Mouse (Mus musculus) cerebellum, postnatal 4 days (tissue): Measurements from ENCODE around the gene Rgl2.

Experiments
- DNase-seq, 2 experiments: peaks; one replicate each; pipeline ENCODE4 v3.0.0; 2022; ENCODE audit warnings: low spot score in 2 of 2, mixed read lengths in 1 of 2

The Rgl2 gene

DNA sequence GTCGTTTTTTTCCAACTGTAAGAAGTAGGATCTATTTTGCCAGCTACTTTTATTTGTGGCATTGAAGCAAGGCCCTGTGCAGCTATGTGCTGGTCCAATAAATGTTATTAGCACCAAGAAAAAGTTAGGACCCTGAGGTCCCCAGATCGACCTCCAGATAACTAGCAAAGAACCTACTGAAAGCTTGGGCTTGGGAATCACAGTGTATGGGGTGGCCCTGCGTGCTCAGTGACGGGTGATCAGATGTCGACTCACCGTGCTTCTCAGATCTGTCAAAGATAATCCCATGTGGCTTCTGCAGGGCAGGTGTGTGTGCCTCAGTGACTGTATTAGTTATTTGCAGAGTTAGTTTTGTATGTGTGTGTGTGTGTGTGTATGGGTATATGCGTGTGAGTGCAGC, 8.0 kb upstream of the Rgl2 start:
- DNase-seq = no peak

DNA sequence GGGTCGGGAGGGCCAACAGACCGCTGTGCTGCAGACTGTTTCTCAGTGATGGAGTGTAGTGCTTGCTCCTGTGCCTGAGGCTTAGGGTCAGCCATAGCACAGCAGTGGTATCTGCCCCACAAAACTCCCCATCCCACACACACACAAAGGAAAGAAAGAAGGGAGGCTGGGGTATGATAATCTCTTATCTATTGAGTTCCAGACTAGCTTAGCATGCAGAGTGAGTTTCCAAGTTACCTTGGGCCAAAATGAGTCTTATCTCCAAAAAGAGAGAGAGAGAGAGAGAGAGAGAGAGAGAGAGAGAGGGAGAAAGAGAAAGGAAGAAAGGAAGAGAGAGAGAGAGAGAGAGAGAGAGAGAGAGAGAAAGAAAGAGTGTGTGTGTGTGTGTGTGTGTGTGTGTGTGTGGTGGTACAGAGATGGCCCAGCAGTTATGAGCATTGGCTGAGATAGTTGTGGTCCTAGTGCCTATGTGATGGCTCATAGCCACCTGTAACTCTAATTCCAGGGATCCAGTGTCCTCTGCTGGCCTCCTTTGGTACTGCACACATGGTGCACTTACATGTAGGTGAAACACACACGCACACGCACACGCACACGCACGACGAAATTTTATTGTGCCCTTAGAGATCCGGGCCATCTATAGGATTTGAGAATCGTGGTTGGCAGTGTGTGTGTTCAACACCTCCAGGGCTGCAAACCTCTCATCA, 4.6 kb upstream of the Rgl2 start:
- DNase-seq = peak in 1 of 2 experiments; percentile 54

DNA sequence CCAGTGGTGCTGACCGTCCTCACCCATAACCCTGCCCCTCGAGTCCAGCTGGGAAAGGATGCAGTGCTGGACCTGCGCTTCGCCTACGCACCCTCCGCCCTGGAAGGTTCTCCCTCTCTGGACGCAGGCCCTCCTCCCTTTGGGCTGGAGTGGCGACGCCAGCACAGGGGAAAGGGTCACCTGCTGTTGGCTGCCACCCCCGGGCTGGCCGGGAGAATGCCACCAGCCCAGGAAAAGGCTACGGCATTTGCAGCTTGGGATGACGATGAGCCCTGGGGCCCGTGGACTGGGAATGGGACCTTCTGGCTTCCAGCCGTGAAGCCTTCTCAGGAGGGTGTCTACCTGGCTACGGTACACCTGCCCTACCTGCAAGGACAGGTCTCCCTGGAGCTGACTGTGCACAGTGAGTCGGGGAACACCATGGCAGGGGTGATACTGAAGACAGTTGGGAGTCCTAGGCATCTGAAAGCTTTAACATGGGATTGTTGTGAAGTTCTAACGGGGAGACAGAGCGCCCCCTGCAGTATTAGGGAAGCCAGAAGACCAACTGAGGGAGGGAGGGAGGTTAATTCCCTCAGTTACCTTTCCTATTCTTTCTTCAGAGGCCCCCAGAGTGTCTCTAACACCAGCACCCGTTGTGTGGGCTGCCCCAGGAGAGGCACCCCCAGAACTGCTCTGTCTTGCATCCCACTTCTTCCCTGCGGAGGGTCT, 3.8 kb upstream of the Rgl2 start:
- no peak for DNase-seq

DNA sequence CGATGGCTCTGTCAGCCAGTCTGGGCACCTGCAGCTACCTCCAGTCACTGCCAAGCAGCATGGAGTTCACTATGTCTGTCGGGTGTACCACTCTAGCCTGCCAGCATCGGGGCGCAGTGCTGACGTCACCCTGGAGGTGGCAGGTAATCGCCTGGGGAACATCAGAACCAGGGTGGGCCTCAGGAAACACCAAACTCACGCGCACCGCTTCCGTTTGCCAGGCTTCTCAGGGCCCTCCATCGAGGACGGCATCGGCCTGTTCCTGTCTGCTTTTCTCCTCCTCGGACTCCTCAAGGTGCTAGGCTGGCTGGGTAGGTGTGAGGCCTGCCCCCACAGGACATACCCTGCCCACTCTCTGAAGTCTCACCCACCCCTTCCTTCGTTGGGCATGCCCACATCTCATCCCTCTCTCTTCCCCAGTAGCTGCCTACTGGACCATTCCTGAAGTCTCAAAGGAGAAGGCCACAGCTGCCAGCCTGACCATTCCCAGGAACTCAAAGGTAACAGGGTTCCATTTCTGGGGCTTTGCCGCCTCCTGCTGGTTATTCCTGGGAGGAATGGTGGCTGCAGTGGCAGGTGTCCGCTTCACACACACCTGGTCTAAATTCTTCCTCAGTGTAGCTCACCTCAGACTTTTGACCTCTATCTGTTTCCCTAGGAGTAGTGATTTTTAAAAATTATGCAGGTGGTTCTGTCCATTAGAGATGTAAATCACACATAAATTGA, 3.0 kb upstream of the Rgl2 start:
- no peak for DNase-seq

DNA sequence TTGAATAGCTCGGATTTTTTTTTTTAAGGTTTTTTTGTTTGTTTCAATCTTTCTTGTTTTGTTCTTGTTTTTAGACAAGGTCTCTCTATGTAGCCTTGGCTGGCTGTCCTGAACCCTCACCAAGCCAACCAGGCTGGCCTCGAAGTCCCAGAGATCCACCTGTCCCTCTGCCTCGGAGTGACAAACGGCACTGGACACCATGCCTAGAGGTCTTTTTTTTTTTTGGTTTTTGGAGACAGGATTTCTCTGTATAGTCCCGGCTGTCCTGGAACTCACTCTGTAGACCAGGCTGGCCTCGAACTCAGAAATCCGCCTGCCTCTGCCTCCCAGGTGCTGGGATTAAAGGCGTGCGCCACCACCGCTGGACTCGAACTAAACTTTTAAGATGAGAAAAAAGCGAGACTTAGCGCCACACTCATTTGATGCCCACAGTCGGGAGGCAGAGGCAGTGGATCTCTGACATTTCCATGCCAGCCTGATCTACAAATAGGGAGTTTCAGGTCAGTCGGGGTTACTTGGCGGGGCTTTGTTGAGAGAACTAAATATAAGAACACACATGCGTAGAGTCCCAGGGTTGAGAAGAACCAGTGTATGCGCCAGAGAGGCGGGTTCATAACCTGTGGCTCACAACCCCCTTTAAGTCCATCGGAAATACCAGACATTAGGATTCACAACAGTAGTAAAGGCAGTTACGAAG, 944 bp upstream of the Rgl2 start:
- no peak for DNase-seq

DNA sequence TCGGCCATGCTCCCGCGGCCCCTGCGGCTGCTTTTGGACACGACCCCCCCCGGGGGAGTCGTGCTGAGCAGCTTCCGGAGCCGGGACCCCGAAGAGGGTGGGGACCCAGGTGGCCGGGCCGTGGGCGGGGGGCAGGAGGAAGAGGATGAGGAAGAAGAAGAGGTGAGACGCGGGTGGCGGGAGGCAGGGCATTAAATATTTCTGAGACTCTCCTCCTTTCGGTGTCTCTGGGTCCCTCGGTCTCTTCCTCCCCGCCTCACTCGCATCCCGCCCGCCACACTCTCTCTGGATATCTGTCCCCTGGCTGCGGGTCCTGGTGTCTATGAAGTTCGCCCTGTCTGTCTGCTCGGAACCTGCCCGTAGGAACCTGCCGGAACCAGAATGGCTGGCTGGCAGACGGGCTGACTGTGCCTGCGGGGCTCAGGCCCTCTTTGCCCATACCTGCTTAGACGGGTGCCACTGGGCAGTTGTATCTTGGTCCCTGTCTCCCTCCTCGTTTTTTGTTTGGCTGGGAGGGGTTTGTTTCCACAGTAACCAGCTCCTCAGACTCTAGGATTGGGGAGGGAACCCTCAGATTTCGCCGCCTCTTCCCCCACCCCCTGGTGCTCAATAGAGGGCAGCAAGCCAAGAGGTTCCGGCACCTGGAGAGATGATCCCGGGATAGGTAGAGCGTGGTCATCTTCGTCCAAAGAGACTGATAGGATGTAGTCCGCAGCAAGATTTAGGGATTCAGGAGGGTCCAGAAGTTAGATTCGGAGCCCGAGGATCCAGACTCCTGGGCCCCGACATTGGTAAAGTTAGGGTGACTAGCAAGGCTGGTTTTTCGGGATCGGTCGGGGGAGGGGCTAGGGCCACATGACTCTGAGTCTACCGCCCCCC, 1.2 kb downstream of the Rgl2 start:
- peak in 1 of 2 experiments; percentile 40 for DNase-seq

DNA sequence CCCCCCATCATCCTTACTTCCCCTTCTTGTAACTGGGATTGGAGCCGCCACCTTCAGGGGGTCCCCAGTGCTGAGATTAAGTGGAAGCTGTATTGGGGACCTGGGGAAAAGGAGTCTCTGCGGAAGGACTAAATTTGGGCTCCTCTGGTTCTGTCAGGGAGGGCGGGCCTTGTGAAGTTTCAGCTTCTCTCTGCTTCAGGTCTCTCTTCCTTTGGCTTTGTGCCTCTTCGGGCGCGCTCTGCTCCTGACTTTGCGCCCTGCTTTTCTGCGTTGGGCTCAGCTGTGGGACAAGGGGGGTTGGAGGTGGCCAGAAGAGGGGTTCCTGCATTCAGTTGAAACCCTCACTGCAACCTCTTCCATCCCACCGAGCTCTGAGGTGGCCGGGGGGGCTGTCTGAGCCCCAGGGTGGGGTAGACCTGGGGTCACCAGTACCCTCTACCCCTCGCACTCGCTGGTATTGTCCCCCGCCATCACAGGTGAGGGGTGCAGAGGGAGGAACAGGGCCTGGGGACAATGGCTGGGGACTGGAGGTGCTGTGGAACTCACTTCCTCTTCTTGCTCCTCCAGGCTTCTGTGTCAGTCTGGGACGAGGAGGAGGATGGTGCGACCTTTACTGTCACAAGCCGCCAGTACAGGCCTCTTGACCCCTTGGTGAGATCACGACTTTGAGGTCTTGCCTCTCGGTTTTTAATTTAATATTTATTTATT, 2.0 kb downstream of the Rgl2 start:
- DNase-seq = no peak

DNA sequence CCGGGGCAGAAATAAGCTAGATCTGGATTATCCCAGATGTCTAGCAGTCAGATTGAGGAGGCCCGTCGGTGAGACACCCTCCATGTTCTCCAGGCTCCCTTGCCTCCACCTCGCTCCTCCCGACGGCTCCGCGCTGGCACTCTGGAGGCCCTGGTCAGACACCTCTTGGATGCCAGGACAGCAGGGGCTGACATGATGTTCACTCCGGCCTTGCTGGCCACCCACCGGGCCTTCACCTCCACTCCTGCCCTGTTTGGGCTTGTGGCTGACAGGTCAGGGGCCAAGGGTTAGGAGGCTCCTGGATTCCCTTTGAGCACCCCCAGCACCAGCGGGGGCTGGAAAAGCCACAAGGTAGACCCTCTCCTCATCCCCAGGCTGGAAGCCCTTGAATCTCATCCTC, 2.6 kb downstream of the Rgl2 start:
- no peak for DNase-seq

DNA sequence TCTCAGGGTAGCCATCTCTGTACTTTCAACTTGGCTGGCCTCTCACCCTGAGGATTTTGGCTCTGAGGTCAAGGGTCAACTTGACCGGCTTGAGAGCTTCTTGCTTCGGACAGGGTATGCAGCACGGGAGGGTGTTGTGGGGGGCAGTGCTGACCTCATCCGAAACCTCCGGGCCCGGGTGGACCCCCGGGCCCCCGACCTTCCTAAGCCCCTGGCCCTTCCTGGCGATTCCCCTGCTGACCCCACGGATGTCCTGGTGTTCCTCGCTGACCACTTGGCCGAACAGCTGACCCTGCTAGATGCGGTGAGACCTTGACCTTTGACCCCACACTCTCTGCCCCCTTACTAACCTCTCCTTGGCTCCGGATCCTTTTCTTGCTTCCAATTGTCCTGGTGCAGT, 3.1 kb downstream of the Rgl2 start:
- DNase-seq = no peak

DNA sequence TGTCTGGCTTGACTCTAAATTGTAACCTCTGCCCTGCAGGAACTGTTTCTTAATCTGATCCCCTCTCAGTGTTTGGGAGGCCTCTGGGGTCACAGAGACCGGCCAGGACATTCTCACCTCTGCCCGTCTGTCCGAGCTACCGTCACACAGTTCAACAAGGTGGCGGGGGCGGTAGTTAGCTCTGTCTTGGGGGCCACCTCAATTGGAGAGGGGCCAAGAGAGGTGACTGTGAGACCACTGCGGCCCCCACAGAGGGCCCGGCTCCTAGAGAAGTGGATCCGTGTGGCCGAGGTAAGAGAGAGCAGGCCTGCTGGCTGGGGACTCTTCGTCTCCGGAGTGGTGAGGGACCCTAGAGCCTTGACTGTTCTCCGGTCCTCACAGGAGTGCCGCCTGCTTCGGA, 3.6 kb downstream of the Rgl2 start:
- DNase-seq = no peak

DNA sequence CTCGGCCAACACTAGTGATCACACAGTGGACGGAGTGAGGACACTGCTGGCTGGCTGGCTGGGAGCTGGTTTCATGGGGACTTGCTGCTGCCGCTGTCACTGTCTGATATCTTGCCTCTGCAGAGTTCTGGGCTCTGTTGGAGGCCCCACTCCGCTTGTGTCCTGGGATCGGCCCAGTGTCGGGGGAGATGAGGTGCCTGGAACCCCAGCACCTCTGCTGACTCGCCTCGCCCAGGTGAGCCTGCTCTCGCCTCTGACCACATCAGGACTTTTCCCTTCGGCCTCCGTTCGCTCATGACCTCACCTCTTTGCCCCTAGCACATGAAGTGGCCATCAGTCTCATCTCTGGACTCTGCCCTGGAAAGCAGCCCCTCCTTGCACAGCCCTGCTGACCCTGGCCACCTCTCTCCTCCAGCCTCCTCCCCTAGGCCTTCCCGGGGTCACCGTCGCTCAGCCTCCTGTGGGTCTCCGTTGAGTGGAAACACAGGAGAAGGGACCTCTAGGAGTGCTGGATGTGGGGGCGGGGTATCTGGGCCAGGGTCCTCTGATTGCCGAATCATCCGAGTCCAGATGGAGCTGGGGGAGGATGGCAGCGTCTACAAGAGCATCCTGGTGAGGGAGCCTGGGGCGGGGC, 6.2 kb downstream of the Rgl2 start:
- DNase-seq = no peak

DNA sequence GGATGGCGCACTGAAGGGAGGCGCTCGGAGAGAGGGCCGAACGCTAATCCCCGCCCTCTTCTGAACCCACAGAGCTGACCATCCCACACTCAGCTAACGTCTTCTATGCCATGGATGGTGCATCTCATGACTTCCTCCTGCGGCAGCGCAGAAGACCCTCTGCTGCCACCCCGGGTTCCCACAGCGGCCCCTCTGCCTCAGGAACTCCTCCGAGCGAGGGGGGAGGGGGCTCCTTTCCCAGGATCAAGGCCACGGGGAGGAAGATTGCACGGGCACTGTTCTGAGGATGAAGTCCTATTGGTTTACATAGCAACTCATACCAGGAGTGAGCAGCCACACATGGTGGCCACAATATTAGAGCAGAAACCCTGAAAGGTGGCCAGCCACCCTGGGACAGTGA, 7.7 kb downstream of the Rgl2 start:
- no peak for DNase-seq

DNA sequence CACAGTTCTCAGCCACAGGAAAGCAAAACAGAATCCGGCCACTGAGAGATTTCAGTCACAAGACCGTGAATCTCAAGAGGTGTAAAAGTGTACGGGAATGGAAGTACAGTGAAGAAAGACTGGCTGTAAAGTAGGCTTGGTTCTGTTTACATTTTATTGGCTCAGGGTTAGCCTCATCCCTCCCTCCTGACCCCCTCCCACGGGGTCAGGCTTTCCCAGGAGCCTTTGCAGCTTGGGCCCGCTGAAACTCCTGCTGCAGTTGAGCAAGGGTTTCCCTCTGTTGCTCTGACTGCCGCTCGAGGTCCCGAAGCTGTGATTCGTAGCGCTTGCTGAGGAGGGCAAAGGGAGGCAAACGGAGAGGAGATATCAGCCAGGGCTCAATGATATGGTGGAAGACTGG, 9.4 kb downstream of the Rgl2 start:
- DNase-seq = no peak

DNA sequence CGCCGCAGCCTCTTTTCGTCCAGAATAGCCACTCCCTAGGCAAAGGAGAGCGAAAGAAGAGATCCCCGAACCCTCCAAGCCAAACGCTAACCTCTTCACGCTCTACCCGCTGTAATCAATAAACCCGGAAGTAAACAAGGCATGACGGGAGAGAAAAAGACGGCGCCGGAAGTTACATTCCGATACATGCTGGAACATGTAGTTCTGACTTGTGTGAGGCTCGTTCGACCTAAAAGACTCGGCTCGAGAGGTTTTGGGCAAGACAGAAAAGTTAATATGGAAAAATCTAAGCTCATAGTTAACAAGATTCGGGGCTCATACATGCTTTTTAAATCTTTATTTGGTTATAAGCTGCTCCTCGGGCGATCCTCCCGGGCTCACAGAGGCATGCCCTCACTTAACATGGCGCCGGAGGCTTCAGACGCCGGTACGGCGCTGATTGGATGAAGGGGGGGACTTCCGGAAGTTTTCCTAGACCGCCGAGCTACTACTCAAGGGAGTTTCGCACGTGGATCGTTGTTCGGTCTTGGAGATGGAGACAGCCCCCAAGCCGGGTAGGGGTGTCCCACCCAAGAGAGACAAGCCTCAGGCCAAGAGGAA, 11.0 kb downstream of the Rgl2 start, which contains the start of the genes Pfdn6 and Wdr46:
Pfdn6 (minus strand) TSS at position 138 of the 600 bp plus-strand sequence.
Wdr46 (plus strand) TSS at position 455 of the 600 bp plus-strand sequence.
- DNase-seq = peak; percentile 69 to 83

DNA sequence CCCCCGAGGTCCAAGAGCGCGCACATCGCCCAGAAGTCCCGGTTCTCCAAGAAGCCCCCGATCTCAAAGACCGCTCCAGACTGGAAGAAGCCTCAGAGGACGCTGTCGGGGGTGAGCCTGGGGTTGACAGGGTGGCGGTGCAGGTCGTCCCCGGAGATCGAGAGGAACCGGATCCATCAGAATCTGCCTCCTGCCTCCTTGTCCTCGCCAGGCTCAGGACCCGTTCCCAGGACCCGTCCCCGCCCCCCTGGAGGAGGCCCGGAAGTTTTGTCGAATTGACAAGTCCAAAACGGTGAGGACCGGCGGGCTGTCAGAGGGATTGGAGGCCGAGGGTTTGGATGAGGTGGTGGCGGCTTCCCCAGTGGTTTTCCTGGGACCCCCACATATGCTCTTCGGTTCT, 11.6 kb downstream of the Rgl2 start:
- DNase-seq = no peak

DNA sequence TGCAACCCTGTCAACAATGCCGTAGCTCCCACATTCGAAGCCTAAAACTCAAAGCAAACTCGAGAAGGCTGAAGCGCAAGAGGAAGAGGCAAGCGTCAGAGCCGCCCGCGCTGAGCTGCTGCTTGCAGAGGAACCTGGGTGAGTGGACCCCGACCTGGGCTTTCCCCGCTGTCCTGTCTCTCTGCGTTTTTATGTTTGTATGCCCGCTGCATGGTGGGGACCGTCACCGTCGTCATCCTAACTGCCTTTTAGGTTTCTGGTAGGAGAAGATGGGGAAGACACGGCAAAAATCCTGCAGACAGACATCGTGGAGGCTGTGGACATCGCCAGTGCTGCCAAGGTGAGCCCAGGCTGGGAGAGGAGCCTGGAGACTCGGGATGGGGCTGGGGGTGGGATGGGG, 12.0 kb downstream of the Rgl2 start:
- DNase-seq = no peak

DNA sequence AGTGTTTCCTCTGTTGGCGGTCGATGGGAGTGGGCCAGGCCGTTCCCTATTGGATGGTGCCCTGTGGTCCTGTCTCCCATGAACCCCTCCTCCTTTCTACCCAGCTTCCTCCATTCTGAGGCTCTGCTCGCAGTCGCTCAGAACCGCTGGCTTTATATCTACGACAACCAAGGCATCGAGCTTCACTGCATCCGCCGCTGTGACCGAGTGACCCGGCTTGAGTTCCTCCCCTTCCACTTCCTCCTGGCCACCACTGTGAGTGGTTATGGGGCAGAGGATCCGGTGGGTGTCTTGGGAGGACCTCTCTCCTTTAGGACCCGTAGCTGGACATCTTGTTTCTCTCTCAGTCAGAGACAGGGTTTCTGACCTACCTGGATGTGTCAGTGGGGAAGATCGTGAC, 14.1 kb downstream of the Rgl2 start:
- no peak for DNase-seq

DNA sequence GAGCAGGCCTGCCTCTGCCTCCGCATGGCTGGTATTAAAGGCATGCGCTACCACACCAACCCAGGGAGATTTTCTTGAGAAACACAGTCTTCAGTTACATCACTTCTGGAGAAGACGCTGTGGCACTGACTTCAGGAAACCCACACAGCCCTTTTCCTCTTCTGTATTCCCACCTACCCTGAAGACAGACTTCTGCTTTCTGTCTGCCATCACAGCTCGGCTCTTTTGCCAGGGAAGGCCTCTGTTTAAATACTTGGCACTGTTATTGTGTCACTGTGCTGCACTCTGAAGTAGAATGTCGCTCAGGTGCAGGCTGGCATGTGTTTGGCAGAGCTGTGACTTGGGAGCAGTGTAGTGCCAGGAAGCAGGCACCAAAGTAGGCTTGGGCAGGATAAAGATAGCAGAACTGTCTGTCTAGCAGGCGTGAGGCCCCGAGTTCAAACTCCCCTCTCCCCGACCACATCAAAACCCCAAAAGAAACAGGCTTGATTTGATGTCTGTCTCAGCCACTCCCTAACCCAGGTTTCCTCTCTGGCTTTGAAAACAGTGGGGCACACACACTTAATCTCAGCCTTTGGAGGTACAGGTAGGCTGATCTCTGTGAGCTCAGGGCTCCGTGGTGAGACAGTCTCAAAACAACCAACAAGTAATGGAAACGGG, 18.2 kb downstream of the Rgl2 start:
- no peak for DNase-seq
